Mouse (Mus musculus) skeletal muscle tissue, postnatal 0 days (tissue): Measurements from ENCODE around the gene Gm5294. TPM values are rescaled to one million over a fixed set of nuclear protein-coding genes. Genes with fewer than 3 reads are reported as not detected.

Experiments
- polyA plus RNA-seq: library from polyadenylated mRNA; unstranded; fragments of >200 nt; fragmentation: Nextera tagmentation; extraction: Ambion mirVana; gene quantifications from 2 replicates; pipeline ENCODE4 v1.2.1, GENCODE M21; 2015

Gene Gm5294
- polyA plus RNA-seq: not detected in 2 replicates

GRCm38 (mm10) chr5:138819780-138820179 is at the start of gene Gm5294:
TSS of gene Gm5294 (plus strand) at chr5:138820080.

Other genes starting within 250 kb of the Gm5294 start
- gene Zfp68, start 200.3 kb upstream of the Gm5294 start, polyA plus RNA-seq: 34.5 and 35.3 TPM in 2 replicates
- gene A430033K04Rik, start 197.2 kb upstream of the Gm5294 start, polyA plus RNA-seq: 4.0 and 4.7 TPM in 2 replicates
- gene Fam20c, start 65.6 kb upstream of the Gm5294 start, polyA plus RNA-seq: 6.5 and 8.6 TPM in 2 replicates
- 39.7 and 42.0 TPM in 2 replicates for gene Pdgfa, start 177.3 kb downstream of the Gm5294 start, polyA plus RNA-seq